Mouse (Mus musculus) central nervous system, embryonic 18 days (tissue): ENCODE measurements around the gene Fam92b. TPM values are rescaled to one million over a fixed set of nuclear protein-coding genes. Genes with fewer than 3 reads are reported as not detected.

ENCODE experiments used
- polyA plus RNA-seq: library from polyadenylated mRNA; depleted of rRNA; stranded (reverse); fragments of >200 nt; gene quantifications from 2 replicates; pipeline ENCODE4 v1.2.3, GENCODE M21; 2012; rRNA removed

Fam92b gene
- polyA plus RNA-seq, result 0.97 and 1.8 TPM in 2 replicates

DNA sequence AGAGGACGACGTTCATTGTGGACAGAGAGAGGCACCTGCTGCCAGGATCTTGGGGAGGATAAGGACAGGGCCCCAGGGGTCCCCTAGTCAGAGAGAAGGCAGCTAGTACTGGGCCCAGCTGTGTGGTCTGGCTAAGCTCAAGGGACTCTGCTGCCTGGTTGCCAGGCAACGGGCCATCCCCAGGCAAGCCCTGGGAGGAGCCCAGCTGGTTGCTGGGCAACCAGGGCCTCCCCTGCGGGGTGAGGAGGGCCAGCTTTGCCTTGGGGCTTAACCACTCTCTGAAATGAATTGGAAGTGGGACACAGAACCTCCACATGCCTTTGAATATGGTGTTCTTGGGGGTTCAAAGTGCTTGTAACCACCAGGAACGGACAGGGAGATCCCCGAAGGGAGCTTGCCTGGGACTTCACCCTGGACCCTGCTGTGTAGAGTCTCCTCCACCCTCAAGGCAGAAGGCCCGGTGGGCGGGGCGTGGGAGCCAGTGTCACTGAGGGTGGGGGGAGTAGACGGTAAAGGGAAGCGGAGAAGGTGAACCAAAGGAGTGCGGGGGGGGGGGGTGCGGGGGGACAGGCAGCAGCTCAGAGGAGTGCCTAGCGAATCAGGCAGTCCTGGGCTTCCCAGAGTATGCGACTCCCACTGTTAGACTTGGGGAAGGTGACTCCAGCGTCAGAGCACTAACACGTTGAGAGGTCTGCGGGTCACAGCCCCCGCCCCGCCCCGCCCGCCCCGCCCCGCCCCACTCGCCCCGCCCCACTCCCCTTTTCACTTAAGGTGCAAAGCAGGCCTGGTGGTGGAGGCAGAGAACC is at the start of gene Fam92b:
TSS of gene Fam92b (minus strand) at position 149 of the 806 bp plus-strand sequence.

Other genes starting within 250 kb of the Fam92b start
- gene Crispld2, start 185.0 kb downstream of the Fam92b start, polyA plus RNA-seq, result 2.2 and 7.5 TPM in 2 replicates
- gene Zdhhc7, start 76.0 kb downstream of the Fam92b start, polyA plus RNA-seq, result 30.5 and 32.0 TPM in 2 replicates
- gene 6430548M08Rik, start 63.3 kb downstream of the Fam92b start, polyA plus RNA-seq, result 34.9 and 36.2 TPM in 2 replicates
- 40.7 and 46.8 TPM in 2 replicates for gene Gse1, start 51.0 kb upstream of the Fam92b start, polyA plus RNA-seq